Mouse (Mus musculus) T-cell, adult 2 months (primary cell): ENCODE results near the gene Ccdc28b.

ENCODE experiments used
- DNase-seq: peaks from one replicate; pipeline ENCODE4 v3.0.0; 2022; ENCODE audit warnings: low spot score

The Ccdc28b gene

GRCm38 (mm10) chr4:129622803-129623535, 778 bp downstream of the Ccdc28b start:
- DNase-seq, result no peak

GRCm38 (mm10) chr4:129622120-129622802, 1.5 kb downstream of the Ccdc28b start:
- DNase-seq, result no peak

- no peak for DNase-seq
These were observed 2.4 kb downstream of the Ccdc28b start for GRCm38 (mm10) chr4:129621283-129621841.

GRCm38 (mm10) chr4:129620419-129621282, 3.1 kb downstream of the Ccdc28b start:
- DNase-seq, result no peak

- DNase-seq, result peak; percentile 95
These were observed 4.7 kb downstream of the Ccdc28b start, which contains the start of gene Iqcc for GRCm38 (mm10) chr4:129618786-129619691. Gene Iqcc (minus strand): TSS chr4:129619099.

- DNase-seq, result no peak
These were observed 5.7 kb downstream of the Ccdc28b start for GRCm38 (mm10) chr4:129618031-129618430.

GRCm38 (mm10) chr4:129617121-129617641, 6.6 kb downstream of the Ccdc28b start:
- no peak for DNase-seq

GRCm38 (mm10) chr4:129616631-129617030, 7.1 kb downstream of the Ccdc28b start:
- DNase-seq, result no peak

GRCm38 (mm10) chr4:129615801-129616290, 7.9 kb downstream of the Ccdc28b start:
- no peak for DNase-seq

GRCm38 (mm10) chr4:129614093-129614492, 9.7 kb downstream of the Ccdc28b start, which contains the start of gene Dcdc2b:
Gene Dcdc2b (minus strand): TSS chr4:129614257.
- DNase-seq, result no peak

- no peak for DNase-seq
These were observed 13.3 kb downstream of the Ccdc28b start for GRCm38 (mm10) chr4:129610472-129610871.

GRCm38 (mm10) chr4:129610026-129610425, 13.7 kb downstream of the Ccdc28b start:
- peak; percentile 51 for DNase-seq

GRCm38 (mm10) chr4:129609139-129609631, 14.6 kb downstream of the Ccdc28b start:
- no peak for DNase-seq

GRCm38 (mm10) chr4:129608426-129609025, 15.2 kb downstream of the Ccdc28b start:
- DNase-seq, result peak; percentile 84

GRCm38 (mm10) chr4:129600233-129601158, 23.3 kb downstream of the Ccdc28b start, which contains the start of the genes Eif3i and Tmem234:
Gene Eif3i (minus strand): TSS chr4:129600648.
Gene Tmem234 (plus strand): TSS chr4:129600668.
- DNase-seq, result peak; percentile 90

GRCm38 (mm10) chr4:129588865-129589264, 34.9 kb downstream of the Ccdc28b start:
- no peak for DNase-seq

- DNase-seq, result no peak
These were observed 36.8 kb downstream of the Ccdc28b start for GRCm38 (mm10) chr4:129586943-129587342.

GRCm38 (mm10) chr4:129585773-129586172, 38.0 kb downstream of the Ccdc28b start:
- DNase-seq, result no peak
